Mouse (Mus musculus) CH12.LX (cell line): ENCODE results near the gene Terb1. TPM values are rescaled to one million over a fixed set of nuclear protein-coding genes. Genes with fewer than 3 reads are reported as not detected.

Experiments used
- DNase-seq: peaks from one replicate; pipeline ENCODE4 v3.0.0-alpha.2; 2013; ENCODE audit errors: extremely low read depth
- H3K27ac ChIP-seq: 2 replicates; pipeline ENCODE4 v1.5.1; 2012; ENCODE audit warnings: low read depth, mild to moderate bottlenecking, control low read depth, moderate library complexity; ENCODE audit not compliant: insufficient read depth
- H3K27me3 ChIP-seq: replicated peaks from 2 replicates; pipeline ENCODE3; 2012; ENCODE audit warnings: inconsistent platforms
- H3K36me3 ChIP-seq, 2 experiments: replicated peaks in 1 of 2; 2 replicates each; pipeline versions ENCODE3 to v1.6.1; 2012; ENCODE audit warnings: inconsistent platforms in 1 of 2, low read length in 1 of 2, mild to moderate bottlenecking in 1 of 2, mixed read lengths in 1 of 2, moderate library complexity in 1 of 2; ENCODE audit not compliant: control insufficient read depth in 1 of 2, insufficient read depth in 1 of 2
- H3K4me1 ChIP-seq, 2 experiments: 2 replicates each; pipeline ENCODE4 v1.6.1; 2012; ENCODE audit warnings: inconsistent platforms in 1 of 2, moderate library complexity in 1 of 2; ENCODE audit not compliant: insufficient read depth in 2 of 2, control insufficient read depth in 1 of 2
- H3K4me2 ChIP-seq: 2 replicates; pipeline ENCODE4 v1.6.1; 2012; ENCODE audit warnings: low read depth, mild to moderate bottlenecking, control low read depth; ENCODE audit not compliant: poor library complexity, insufficient read depth, severe bottlenecking
- H3K4me3 ChIP-seq, 3 experiments: fragments of 150-350 bp in 1 of 3; sonication (generic) in 1 of 3; replicated peaks in 1 of 3; 2 replicates each; pipeline versions ENCODE3 to v1.5.1; 2011 to 2012; ENCODE audit warnings: low read depth in 2 of 3, low read length in 2 of 3, mild to moderate bottlenecking in 2 of 3, moderate library complexity in 2 of 3, control low read depth in 1 of 3, improper control_type of control experiment in 1 of 3, inconsistent platforms in 1 of 3, mixed read lengths in 1 of 3; ENCODE audit not compliant: poor library complexity in 1 of 3
- H3K79me2 ChIP-seq: replicated peaks from 2 replicates; pipeline ENCODE4 v1.6.1; 2012; ENCODE audit warnings: mild to moderate bottlenecking, moderate library complexity; ENCODE audit not compliant: control insufficient read depth, poor library complexity, insufficient read depth, severe bottlenecking; ENCODE audit errors: extremely low read depth
- H3K9ac ChIP-seq: 2 replicates; pipeline ENCODE4 v1.6.1; 2012; ENCODE audit warnings: low read depth, mild to moderate bottlenecking, control low read depth, moderate library complexity; ENCODE audit not compliant: insufficient read depth
- H3K9me3 ChIP-seq: replicated peaks from 2 replicates; pipeline ENCODE3; 2012; ENCODE audit warnings: low read length, inconsistent platforms, mixed read lengths
- BHLHE40 ChIP-seq: IDR thresholded peaks from 2 replicates; pipeline ENCODE4 v1.6.1; 2011; ENCODE audit warnings: mild to moderate bottlenecking, low read depth, low read length, improper control_type of control experiment
- E2F4 ChIP-seq: IDR thresholded peaks from 2 replicates; pipeline ENCODE4 v1.6.1; 2011; ENCODE audit warnings: low read depth, low read length, improper control_type of control experiment; ENCODE audit not compliant: insufficient replicate concordance
- ELF1 ChIP-seq: IDR thresholded peaks from 2 replicates; pipeline ENCODE4 v1.6.1; 2014; ENCODE audit warnings: low read depth, mild to moderate bottlenecking, inconsistent platforms, low read length, improper control_type of control experiment
- EP300 ChIP-seq: IDR thresholded peaks from 2 replicates; pipeline ENCODE4 v1.6.1; 2011; ENCODE audit warnings: low read length, improper control_type of control experiment
- IRF4 ChIP-seq: IDR thresholded peaks from 2 replicates; pipeline ENCODE4 v1.6.1; 2014; ENCODE audit warnings: low read depth, mild to moderate bottlenecking, inconsistent platforms, low read length, improper control_type of control experiment
- JUN ChIP-seq: IDR thresholded peaks from 2 replicates; pipeline ENCODE4 v1.6.1; 2011; ENCODE audit warnings: low read depth, mild to moderate bottlenecking, low read length, improper control_type of control experiment, moderate library complexity; ENCODE audit not compliant: insufficient read depth
- MXI1 ChIP-seq: IDR thresholded peaks from 2 replicates; pipeline ENCODE4 v1.6.1; 2011; ENCODE audit warnings: mild to moderate bottlenecking, low read depth, low read length, improper control_type of control experiment
- NELFE ChIP-seq: IDR thresholded peaks from 2 replicates; pipeline ENCODE4 v1.6.1; 2011; ENCODE audit warnings: low read depth, low read length, improper control_type of control experiment
- NRF1 ChIP-seq: IDR thresholded peaks from 2 replicates; pipeline ENCODE4 v1.6.1; 2014; ENCODE audit warnings: low read depth, mild to moderate bottlenecking, inconsistent platforms, low read length, improper control_type of control experiment, moderate library complexity
- PAX5 ChIP-seq: IDR thresholded peaks from 2 replicates; pipeline ENCODE4 v1.6.1; 2012; ENCODE audit warnings: low read length, inconsistent platforms, mixed read lengths
- POLR2A ChIP-seq: IDR thresholded peaks from 2 replicates; pipeline ENCODE4 v1.6.1; 2011; ENCODE audit warnings: low read depth, mild to moderate bottlenecking, improper control_type of control experiment, low read length
- POLR2AphosphoS2 ChIP-seq: IDR thresholded peaks from 2 replicates; pipeline ENCODE4 v1.6.1; 2011; ENCODE audit warnings: low read depth, low read length, improper control_type of control experiment
- SIN3A ChIP-seq: IDR thresholded peaks from 2 replicates; pipeline ENCODE4 v1.6.1; 2012; ENCODE audit warnings: low read length, improper control_type of control experiment, inconsistent platforms
- SMC3 ChIP-seq: IDR thresholded peaks from 2 replicates; pipeline ENCODE4 v1.6.1; 2011; ENCODE audit warnings: low read depth, low read length, improper control_type of control experiment
- TBP ChIP-seq: conservative IDR thresholded peaks from 2 replicates; pipeline ENCODE4 v1.6.1; 2011; ENCODE audit warnings: low read depth, low read length, improper control_type of control experiment
- UBTF ChIP-seq: IDR thresholded peaks from 2 replicates; pipeline ENCODE4 v1.6.1; 2012; ENCODE audit warnings: low read depth, mild to moderate bottlenecking, inconsistent platforms, low read length, improper control_type of control experiment, moderate library complexity
- USF2 ChIP-seq: conservative IDR thresholded peaks from 2 replicates; pipeline ENCODE4 v1.6.1; 2011; ENCODE audit warnings: low read depth, low read length, improper control_type of control experiment
- ZC3H11A ChIP-seq: IDR thresholded peaks from 2 replicates; pipeline ENCODE4 v1.6.1; 2012; ENCODE audit warnings: low read depth, mild to moderate bottlenecking, inconsistent platforms, low read length, improper control_type of control experiment
- ZNF384 ChIP-seq: IDR thresholded peaks from 2 replicates; pipeline ENCODE4 v1.6.1; 2012; ENCODE audit warnings: low read depth, low read length, improper control_type of control experiment, inconsistent platforms
- dilution Hi-C: fragments of 300-500 bp; cut with MboI; formaldehyde crosslinking; loops from 2 replicates; pipeline ENCODE4 v1.14.3; 2020; ENCODE audit warnings: low sequenced_read_pairs; ENCODE audit not compliant: extremely low pct_unique_long_range_greater_than_20kb, extremely low pct_ligation_motif_present
- in situ Hi-C: fragments of 300-500 bp; cut with MboI; formaldehyde crosslinking; loops from 3 replicates; pipeline ENCODE4 v1.14.3; 2019; ENCODE audit warnings: low sequenced_read_pairs, low pct_ligation_motif_present, low pct_unique_long_range_greater_than_20kb, mixed read lengths
- polyA plus RNA-seq: library from polyadenylated mRNA; unstranded; fragments of >175 nt; gene quantifications from 2 replicates; pipeline ENCODE4 v1.2.1, GENCODE M21; 2012; ENCODE audit warnings: low read depth; ENCODE audit not compliant: insufficient read length
- total RNA-seq, 2 experiments: library from RNA; depleted of rRNA; stranded (reverse); fragments of 300-350 nt in 1 of 2; fragments of >200 nt in 1 of 2; gene quantifications; 2 replicates each; pipeline ENCODE4 v1.2.3; 2012 to 2014

The Terb1 gene
- total and polyA plus RNA-seq, 3 experiments: not detected

GRCm38 (mm10) chr8:104517872-104518271 lies 8.2 kb upstream of the Terb1 start:
- H3K9me3 ChIP-seq: no peaks in the 10 kb centered on the region
- H3K9ac ChIP-seq: no peak overlapping the region
- no peak overlapping the region for H3K27ac ChIP-seq
- DNase-seq: no peak
- TF ChIP-seq TBP: no peak
- no peak for TF ChIP-seq EP300
- TF ChIP-seq ZNF384: no peak
- no peak for TF ChIP-seq UBTF
- no peak for TF ChIP-seq POLR2A
- TF ChIP-seq E2F4: no peak
- in situ Hi-C loops: no loop called here
- no peaks in the 10 kb centered on the region for H3K27me3 ChIP-seq
- H3K36me3 ChIP-seq: peaks cover 21 to 76% of the 10 kb centered on the region in 2 experiments
- no peak overlapping the region for H3K4me3 ChIP-seq
- dilution Hi-C loops: no loop called here
- no peaks in the 10 kb centered on the region for H3K4me1 ChIP-seq
- H3K4me2 ChIP-seq: no peak overlapping the region
- no peaks in the 10 kb centered on the region for H3K79me2 ChIP-seq

- Histone ChIP-seq H3K27ac (no peak overlapping the region), H3K4me2 (no peak overlapping the region), H3K4me3 (no peak overlapping the region), H3K9me3 (no peaks in the 10 kb centered on the region), H3K9ac (no peak overlapping the region), H3K27me3 (no peaks in the 10 kb centered on the region), H3K79me2 (no peaks in the 10 kb centered on the region), H3K4me1 (no peaks in the 10 kb centered on the region), H3K36me3 (peaks cover 10 to 52% of the 10 kb centered on the region in 2 experiments)
- dilution Hi-C loops (no loop called here), in situ Hi-C loops (no loop called here)
- DNase-seq: no peak
- TF ChIP-seq POLR2A: no peak
- TF ChIP-seq PAX5: no peak
- no peak for TF ChIP-seq ELF1
- TF ChIP-seq UBTF: no peak
- TF ChIP-seq POLR2AphosphoS2: no peak
- TF ChIP-seq JUN: no peak
- TF ChIP-seq SMC3: no peak
- no peak for TF ChIP-seq IRF4
- no peak for TF ChIP-seq SIN3A
These were observed 424 bp upstream of the Terb1 start for GRCm38 (mm10) chr8:104510134-104510533.

GRCm38 (mm10) chr8:104479091-104479490 lies 30.6 kb downstream of the Terb1 start:
- dilution Hi-C loops (no loop called here), in situ Hi-C loops (no loop called here)
- Histone ChIP-seq H3K9ac (no peak overlapping the region), H3K9me3 (no peaks in the 10 kb centered on the region), H3K4me3 (no peak overlapping the region), H3K79me2 (no peaks in the 10 kb centered on the region), H3K4me2 (no peak overlapping the region), H3K27me3 (no peaks in the 10 kb centered on the region), H3K27ac (no peak overlapping the region), H3K36me3 (no peaks in the 10 kb centered on the region), H3K4me1 (no peaks in the 10 kb centered on the region)
- no peak for TF ChIP-seq MXI1
- no peak for TF ChIP-seq BHLHE40
- no peak for TF ChIP-seq POLR2AphosphoS2
- TF ChIP-seq POLR2A: no peak
- TF ChIP-seq NRF1: no peak
- no peak for TF ChIP-seq NELFE
- TF ChIP-seq ZC3H11A: no peak
- TF ChIP-seq TBP: no peak
- TF ChIP-seq USF2: no peak
- DNase-seq: no peak
